Mouse (Mus musculus): ENCODE measurements at regions not wholly inside any gene's neighbourhood (a gene's known extent, or its start where the extent isn't known, plus 50 kb on each side); places are given as distances from the start of the nearest gene placed in this dataset.
A peak's percentile ranks its signal among the peaks of the same experiment; 100 is the strongest.

DNA sequence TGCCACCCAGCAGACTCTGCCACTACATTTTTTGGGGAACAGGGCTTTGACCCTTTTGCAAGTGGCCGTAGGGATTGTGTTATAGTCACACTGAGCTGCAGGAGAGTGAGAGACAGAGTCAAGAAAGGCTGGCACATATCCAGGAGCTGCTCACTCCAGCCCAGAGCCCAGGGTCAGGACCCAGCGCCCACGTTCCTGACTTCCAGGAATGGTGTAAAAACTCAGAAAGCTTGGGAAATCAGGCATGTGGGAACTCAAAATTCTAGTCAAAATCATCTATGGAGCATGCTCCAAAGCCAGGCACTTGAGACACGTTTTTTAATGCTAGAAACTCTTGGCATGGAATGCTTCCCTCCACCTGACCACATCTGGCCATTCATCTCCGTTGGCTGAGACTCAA is 146.7 kb upstream of the Runx1 start:
- no peak for DNase-seq (ENCODE audit: low spot score in 2 of 2)

DNA sequence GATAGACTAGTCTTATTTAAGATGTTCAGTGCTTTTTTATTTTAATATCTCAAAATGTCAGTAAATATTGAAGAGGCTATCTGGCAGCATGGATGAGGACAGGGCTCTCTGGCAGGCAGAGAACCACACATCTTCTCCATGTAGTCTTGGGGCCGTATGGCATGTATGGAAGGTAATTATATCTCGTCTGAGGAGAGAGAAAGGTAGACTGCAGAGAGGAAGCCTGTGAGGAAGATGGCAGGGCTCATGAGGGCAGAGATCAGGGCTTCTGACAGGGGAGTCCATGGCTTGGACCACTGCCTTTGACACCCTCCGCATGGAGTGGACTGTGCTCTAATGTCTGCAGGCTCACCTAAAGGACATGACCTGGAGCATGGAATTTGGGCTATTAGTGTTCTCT is 146.0 kb upstream of the Runx1 start:
- no peak for DNase-seq (ENCODE audit: low spot score in 2 of 2)

DNA sequence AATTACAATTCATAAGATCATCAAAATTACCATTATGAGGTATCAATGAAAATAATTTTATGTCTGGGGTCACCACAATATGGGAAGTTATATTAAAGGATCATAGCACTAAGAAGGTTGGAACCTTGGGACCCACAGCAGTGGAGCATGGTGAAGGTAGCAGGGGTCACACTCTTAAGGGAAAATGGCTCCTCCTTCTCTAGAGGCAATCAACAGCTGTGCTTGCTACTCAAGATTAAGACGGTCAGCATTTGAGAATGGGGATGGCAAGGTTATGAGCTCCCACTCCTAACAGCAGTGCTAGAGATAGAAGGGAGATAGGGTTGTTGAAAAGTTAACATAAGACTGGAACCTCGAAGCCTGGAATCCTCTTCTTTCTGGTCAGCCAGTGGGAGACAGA is 144.6 kb upstream of the Runx1 start:
- no peak for DNase-seq (ENCODE audit: low spot score in 2 of 2)

DNA sequence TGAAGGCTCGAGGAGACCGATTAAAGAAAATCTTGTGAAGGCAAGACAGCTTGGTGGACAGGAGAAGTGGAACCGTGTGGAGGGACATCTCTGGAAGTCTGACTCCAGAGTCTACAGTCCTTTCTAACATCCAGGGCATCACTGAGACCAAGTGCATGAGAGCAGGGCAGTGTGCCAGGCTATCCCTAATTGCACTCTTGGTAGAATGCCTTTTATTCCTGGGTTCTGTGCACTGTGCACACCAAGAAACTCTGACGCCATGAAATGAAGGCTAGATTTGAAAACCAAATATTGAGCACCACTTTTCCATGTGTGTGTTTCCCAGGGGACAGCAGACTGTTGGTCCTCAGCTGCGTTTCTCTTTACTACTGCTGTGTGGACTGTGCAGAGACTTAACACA is 143.1 kb upstream of the Runx1 start:
- DNase-seq (ENCODE audit: low spot score in 2 of 2) = no peak

DNA sequence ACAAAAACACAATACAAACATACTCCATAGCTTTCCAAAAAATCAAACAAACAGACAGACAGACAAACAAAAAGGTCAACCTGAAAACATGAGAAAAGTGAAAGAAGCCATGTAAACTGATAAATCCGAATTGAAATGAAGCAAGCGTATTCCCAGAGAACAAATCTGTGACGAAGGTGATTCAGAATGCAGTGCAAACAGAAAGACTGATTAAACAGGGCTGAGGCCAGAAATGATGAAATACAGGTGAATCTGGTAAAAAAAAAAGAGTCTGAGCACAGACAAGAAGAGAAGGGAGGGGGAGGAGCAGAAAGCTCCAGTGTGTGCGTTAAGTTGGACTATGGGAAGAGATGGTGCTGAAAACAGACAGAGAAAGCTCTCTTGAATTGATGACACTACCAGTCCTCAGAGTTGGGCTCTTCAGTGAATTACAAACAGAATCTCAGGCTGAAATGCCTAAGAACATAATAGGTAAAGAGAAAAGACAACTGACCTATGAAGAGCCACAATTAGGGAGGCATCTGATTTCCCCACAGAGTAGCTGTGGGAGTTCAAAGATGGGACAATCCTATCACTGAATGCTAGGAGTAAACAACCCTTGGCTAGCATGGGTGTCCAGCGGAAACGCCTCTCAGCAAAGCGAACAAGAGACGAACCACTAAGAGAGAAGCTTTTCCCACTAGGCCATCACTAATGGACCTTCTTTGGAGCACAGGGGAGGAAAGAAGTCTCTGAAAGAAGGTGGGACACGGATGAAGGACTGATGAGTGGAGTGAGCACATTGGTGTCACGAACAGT is 140.3 kb upstream of the Runx1 start:
- DNase-seq (ENCODE audit: low spot score in 2 of 2) = no peak

DNA sequence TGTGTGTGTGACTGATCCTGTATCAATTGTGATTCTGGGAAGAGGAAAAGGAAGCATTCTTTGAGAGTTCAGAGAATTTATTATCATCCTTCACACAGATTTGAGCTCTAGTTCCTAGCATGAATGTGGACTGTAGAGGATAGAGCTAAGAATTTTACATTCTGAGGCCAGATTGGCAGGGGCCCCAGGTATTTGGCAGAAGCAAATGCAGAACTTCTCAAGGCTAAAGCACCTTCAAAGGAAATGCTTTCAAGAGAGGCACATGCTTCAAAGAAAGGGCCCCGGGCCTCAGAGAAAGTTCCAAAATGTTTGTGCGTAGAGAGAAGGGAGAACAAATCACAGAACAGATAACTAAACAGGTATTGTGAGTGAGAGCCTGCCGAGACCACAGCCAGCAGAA is 139.7 kb upstream of the Runx1 start:
- no peak for DNase-seq (ENCODE audit: low spot score in 2 of 2)

DNA sequence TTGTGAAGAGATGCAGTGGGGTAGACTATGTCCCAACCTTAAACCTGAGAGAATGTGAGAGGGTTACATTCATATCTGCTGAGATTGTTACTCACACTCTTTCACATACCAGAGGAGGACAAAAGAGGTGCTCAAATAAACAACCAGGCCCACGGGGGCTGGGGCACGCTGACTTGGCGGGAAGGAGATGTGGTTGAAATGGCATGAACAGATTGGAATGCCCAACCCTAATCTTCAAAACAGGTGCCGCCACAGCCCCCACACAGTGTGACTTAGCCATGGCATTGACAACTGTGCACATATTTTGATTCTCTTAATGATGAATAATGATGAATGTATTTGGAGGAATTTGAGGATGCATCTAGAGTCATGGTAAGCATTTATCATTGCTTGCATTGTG is 137.6 kb upstream of the Runx1 start:
- DNase-seq (ENCODE audit: low spot score in 2 of 2) = no peak

DNA sequence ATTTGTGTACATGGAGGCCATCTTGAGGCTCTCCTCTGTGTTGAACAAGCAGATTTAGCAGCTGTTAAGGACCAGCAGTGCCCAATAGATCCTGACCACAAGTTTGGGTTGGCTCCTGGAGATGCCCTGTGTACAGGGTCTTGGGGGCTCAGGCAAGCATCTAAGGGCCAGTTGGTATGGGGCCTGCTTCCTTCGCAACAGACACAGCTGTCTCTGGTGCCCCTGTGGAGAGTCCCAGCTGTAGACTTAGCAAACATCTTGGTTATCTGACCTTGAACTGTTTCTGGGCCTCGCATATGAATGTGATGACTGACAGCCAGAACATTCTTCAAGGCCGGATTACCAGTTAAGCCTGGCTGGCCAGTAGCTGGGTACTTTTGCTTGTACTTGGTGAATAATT is 135.4 kb upstream of the Runx1 start:
- no peak for DNase-seq (ENCODE audit: low spot score in 2 of 2)

DNA sequence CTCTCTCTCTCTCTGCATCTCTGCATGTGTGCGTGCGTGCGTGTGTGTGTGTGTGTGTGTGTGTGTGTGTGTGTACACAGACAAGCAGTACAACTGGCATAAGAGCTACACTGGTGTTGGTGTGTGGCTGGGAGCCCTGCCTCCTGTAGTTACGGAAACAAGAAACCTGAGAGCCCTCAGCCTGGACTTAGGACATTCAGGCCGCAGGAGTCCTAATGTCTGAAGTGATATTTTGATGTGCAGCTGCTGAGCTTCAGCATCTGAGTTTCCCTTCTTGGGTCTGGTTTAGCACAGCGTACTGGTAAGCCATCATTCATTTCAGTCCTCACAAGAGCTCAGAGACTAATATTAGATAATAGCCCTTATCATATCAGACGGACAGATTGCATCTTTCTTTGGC is 134.8 kb upstream of the Runx1 start:
- DNase-seq (ENCODE audit: low spot score in 2 of 2) = no peak

DNA sequence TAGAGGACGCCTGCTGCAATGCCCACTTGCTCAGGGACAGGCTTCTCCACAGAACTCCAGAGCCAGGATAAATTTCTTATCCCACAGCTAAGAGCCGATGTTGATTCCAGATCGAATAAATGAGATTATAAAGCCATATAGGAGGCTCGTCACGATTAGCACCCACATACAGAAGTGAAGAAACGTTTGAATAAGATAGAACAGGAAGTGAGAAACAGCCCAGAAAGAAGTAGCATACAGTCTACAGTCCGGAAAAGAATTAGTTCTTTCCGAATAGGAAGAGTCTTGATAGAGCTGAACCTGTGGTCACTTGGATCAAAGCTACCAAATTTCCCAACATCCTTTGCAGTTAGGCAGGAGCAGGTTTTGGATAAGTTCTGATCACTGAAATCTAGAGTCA is 133.0 kb upstream of the Runx1 start:
- no peak for DNase-seq (ENCODE audit: low spot score in 2 of 2)

DNA sequence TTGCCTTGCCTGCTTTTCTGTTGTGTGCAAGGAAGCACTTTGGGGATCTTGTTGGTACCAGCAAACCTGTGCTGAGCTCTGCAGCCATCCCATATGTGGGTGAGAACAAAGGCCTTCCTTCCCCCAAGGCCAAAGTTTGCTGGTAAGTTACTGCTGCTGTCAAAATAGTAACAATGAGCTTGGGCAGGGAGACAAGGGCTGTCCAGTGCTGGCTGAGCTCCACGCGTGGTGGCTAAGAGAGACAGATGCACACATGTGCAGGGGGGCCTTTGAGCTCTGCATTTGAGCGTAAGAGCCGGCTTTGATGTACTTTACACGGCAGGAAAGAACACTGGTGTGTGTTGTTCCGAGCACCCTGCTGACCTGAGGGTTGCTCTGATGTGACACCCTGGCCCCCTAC is 132.2 kb upstream of the Runx1 start:
- no peak for DNase-seq (ENCODE audit: low spot score in 2 of 2)

DNA sequence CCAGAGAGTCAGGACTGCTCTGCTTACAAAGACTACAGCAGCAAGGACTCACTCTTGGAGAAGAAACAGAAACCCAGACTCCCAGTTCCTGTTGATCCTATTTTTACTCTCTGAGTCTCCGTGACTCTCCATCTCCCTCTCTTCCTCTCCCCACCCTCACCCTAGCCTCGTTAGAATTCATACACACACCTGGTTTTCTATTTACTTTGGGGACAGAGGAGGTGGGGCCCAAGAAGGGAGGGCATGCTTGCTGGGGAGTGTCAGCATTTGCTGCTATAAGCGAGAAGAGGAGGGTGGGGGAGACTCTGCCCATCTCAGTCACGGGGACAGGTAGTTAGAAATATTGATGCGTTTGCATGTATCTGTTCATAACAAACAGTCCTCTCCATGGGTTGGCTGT is 129.6 kb upstream of the Runx1 start:
- no peak for DNase-seq (ENCODE audit: low spot score in 2 of 2)

DNA sequence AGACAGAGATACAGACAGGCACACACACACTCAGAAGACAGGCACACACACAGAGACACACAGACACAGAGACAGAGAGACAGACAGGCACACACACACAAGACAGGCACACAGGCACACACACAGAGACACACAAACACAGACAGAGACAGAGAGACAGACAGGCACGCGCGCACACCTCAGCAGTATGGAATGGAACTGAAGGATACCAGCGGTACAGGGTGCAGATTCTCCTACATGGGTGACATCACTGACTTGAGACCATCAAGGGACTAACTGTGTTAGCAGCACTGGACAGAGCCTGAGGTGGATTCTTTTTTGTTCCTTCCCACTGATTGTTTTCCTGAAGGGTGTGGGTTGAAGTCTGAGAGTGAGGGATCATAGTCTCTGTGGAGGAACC is 129.1 kb upstream of the Runx1 start:
- no peak for DNase-seq (ENCODE audit: low spot score in 2 of 2)

DNA sequence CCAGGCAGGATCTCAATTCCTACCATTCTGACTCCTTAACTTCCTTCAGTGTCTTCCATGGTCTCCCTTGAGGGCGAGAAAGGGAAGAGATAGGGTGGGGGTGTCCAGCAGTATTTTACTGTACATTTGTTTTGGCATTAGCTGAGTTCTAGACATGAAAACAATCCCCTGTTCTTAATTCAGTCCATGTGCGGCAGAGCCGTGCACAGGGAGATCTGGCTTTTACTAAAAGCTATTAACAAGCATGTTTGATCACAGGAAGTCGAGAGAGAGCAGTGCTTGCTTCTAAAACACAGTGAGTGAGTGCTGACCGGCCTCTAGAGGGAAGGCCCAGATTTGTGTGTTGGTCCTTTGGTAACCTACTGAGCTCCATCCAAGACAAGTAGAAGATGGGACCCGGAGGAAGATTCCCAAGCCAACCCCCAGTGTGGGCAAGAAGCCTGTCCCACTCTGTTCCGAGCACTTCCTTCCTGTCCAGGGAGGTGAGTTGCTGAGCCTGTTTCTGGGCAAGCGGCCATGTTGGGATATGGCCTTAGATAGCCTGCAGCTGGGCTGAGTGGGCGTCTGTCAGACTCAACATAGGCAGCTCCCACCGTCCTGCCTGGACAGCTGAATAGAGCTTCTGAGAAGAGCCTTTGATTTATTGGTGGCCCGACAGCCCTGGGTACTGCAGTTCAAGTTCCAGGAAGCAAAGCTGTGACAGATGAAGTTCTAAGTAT is 128.1 kb upstream of the Runx1 start:
- DNase-seq (ENCODE audit: low spot score in 2 of 2) = no peak

DNA sequence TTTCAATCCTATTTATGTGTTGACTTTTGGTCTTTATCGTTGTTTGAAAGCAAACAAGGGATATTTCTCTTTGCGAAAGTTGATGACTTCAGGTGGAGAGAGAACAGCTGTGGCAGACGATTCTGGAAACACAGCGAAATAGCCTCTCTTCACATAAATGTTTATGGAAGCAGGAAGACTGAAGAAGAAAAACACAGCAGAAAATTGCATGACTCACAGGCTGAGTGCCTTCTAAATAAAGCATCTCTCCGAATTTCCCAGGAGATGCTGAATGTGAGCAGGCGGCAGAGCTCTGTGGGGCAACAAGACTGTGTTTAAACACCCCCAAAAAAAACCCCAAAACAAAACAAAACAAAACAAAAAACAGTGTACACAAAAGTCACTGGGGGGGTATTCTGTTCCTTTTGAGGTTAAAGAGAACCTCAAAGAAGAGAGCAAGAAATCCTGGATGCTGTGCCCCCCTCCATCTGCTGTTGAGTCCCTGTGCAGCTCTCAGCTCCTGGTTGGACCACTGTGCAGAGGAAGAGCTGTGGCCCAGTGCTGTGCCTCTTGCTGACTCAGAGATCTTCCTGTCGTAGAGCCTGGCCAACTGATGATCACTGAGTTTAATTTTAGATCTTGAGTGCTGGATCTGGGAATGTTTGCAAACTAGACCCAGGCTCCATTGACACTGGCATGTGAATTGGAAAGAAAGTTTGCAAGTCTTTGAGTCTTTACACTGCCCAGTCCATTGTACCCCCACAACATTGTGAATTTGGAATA is 126.6 kb upstream of the Runx1 start:
- no peak for DNase-seq (ENCODE audit: low spot score in 2 of 2)

DNA sequence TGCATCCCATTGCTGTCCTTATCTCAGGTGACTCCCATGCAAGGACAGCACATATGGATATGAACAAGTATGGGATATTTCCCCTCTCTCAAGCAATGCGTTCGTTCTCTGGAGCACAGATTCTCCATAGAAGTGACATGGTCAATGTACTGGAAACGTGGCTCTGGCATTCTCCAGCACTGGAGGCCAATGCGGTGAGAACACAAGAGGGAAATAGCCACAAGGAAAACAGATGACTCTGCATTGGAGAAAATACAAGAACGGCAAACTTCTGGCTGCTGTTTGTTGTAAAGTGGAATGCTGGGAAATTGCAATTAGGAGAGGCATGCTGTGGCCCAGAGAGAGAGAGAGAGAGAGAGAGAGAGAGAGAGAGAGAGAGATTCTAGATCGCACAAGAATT is 125.6 kb upstream of the Runx1 start:
- DNase-seq (ENCODE audit: low spot score in 2 of 2) = no peak

DNA sequence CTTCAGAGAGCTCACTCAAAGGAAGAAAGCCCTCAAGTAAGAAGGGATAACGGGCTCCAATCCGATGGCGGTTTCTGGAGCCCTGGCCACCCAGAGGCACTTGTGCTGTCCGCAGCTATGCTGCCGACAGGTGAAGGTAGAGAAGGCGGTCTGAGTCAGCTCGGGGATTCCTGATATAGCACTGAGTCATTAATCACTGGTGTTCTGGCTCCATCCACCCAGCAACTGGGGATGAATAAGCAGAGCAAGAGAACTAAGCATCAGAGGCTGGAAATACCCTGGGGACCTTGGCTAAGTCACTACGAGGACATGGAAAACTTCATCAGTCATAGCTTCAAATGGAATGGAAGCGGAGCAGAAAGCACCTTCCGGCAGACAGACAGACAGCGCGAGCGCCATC is 122.5 kb upstream of the Runx1 start:
- no peak for DNase-seq (ENCODE audit: low spot score in 2 of 2)

DNA sequence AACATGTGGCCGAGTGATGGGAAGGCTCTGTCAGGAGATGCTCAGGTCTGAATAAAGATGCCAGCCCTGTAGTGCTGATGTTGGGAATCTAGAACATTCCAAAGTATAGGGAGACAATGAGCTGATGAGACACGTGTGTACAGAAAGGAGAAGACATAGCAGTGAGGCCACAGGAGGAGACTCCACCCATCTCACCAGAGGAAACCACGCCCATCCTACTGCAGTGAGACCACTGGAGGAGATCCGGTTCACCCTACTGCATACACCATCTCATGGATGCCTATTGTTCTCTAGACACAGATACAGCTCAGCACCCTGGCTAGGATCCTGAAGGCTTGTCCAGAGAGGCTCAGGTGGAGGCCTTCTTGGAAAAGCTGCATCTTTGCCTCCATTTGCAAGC is 120.6 kb upstream of the Runx1 start:
- DNase-seq (ENCODE audit: low spot score in 2 of 2) = peak in 1 of 2 experiments; percentile 18

DNA sequence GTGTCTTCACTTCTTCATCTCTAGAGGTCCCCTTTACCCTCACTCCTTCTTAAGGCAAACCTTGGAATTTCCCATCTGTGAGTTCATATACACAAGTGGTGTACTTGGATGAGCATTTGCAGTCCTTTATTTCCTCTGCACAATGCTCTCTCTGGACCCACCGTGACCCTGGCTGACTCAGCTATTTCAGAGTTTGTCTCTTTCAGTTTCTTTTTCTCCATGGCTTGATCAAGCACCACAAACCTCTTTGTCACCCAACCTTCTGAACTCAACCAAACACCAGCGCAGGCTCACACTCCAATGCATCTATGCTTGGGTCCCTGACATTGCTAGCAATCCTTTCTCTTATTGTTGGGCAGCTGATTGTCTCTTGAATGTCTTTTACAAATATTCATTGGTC is 118.0 kb upstream of the Runx1 start:
- DNase-seq (ENCODE audit: low spot score in 2 of 2) = no peak

DNA sequence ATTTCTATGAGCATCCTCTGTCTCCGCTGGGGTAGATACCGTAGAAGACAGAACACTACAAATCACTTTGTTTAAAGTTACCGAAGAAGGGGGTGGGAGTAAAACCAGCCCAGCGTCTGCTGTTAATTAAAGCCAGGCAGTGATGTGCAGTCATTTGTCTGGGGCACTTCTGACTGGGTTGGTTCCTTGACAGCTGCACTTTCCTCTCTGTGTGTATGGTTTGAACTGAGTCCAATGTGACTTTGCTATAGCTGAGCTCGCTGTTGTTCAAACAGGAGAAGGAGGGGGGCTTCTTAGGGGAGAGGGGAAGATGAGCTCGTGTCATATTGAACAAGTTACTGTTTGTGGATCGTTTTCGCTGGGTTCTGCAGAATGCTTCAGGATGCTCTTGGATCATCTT is 113.7 kb upstream of the Runx1 start:
- no peak for DNase-seq (ENCODE audit: low spot score in 2 of 2)

DNA sequence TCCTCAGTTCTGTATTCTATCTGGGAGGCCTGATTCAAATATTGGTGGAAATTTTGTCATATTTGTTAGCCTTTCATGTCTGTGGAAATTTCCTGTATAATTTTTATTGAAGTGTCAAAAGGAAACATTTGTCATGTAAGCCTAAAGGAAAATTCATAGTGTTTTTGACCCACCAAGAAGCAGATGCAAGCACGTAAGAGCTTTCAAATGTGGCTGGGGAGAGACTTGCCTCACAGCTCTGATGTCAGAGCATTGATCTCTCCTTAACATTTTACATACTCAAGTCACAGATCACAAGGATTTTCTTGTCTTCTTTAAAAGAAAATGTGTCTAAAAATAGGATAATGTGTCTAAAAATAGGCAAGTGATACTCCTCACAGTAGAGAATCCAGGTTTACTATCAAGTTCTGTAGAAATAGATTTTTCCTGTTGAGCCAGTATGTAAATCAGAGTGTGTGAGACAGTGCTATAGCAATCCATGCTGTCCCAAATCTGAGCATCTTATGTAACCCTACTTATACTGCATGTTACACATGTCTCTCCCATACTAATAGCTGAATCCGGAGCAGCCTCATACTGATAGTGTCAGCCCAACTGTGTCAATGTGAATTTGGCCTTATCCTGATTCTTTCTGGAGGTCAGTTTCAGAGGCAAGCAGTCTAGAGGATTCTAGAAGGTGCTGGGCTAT is 110.0 kb upstream of the Runx1 start:
- DNase-seq (ENCODE audit: low spot score in 2 of 2) = no peak

DNA sequence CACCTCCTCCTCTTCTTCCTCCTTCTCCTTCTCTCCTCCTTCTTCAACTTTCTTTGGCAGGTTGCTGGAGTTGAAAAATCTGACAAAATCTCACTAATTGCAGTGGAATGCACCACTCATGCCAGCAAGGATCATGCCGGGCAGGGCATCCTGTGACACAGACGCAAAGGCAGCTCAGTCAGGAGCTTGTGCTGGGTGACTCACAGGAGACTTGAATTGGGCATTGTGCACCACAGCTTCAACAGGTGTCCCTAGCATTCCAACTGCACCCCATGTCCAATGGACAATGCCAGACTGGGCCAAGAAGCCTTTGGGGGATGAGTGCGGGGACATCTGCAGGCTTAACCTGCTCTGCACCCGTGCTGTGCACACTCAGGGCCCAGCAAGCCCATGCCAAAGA is 104.2 kb upstream of the Runx1 start:
- no peak for DNase-seq (ENCODE audit: low spot score in 2 of 2)

Data from spleen, postnatal 4 days (tissue).